Mouse (Mus musculus): Measurements from ENCODE around the gene Pth1r.
A peak's percentile ranks its signal among the peaks of the same experiment; 100 is the strongest.

GRCm38 (mm10) chr9:110715426-110715825 is 31.5 kb downstream of the Pth1r start:
- TF ChIP-seq CTCF (IDR thresholded peaks at IDR 0.05; ENCODE audit: low read depth, low read length) (peak; percentile 22; the same call in 1 of the 2 replicates), POLR2A (IDR thresholded peaks at IDR 0.05; ENCODE audit: extremely low read depth, insufficient read depth, low read length) (no peak)
